Mouse (Mus musculus) lung, adult 10 weeks (tissue): ENCODE data around the gene Olfr594. TPM values are rescaled to one million over a fixed set of nuclear protein-coding genes. Genes with fewer than 3 reads are reported as not detected.

Experiments used
- polyA plus RNA-seq: library from polyadenylated mRNA; stranded (reverse); fragments of 350-450 nt; fragmentation: Illumina TruSeq; extraction: RNeasy Lipid Tissue Mini Kit (QIAGEN cat#74804); gene quantifications from one replicate; pipeline ENCODE4 v1.2.3, GENCODE M21; 2014; ENCODE audit warnings: low read depth, low replicate concordance; ENCODE audit not compliant: insufficient read depth

Gene Olfr594
- not detected for polyA plus RNA-seq

DNA sequence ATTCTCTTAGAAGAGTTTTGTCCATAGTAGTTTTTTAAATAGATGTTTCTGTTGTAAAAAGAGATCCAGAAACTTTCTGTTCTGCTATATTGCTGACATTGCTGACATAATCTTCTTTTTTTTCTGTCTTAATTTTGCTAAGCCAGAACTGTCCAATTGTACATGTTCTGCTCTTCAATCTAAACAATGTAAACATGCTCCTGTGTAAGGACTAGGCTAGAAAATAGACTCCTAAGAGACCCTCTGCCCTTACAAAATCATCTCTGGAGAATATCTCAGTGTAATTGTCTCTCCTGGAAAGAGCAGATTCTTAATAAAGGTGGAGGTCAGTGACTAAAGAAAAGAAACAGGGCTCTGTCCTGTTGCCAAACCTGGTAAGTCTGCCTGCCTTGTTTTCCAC lies at the start of gene Olfr594:
TSS of gene Olfr594 (plus strand) at position 301 of the 400 bp plus-strand sequence.

DNA sequence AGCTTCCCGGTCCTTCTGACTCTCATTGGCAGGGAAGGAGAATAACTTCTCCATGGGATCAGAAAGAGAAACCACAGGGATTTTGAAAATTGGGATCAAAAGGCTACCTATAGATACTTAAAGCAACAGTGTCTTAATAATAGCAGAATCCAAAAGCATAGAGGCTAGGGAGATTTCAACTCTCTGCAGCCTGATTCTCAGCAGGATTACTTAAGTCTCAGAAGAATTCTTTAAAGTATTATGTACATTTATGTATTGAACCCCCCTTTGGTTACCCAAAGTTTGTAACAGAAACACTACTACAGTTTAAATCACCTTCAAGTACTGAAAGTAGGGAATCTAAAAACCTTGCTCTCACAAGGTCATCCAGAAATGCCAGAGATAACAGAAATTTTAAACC lies 38.6 kb upstream of the Olfr594 start, which contains the start of gene Olfr591:
TSS of gene Olfr591 (minus strand) at position 101 of the 400 bp plus-strand sequence.

DNA sequence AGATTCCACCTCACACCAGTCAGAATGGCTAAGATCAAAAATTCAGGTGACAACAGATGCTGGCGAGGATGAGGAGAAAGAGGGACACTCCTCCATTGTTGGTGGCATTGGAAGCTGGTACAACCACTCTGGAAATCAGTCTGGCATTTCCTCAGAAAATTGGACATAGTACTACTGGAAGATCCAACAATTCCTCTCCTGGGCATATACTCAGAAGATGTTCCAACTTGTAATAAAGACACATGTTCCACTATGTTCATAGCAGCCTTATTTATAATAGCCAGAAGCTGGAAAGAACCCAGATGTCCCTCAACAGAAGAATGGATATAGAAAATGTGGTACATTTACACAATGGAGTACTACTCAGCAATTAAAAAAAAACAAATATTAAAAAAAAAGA lies 32.3 kb upstream of the Olfr594 start, which contains the start of gene Olfr592:
TSS of gene Olfr592 (plus strand) at position 301 of the 400 bp plus-strand sequence.

DNA sequence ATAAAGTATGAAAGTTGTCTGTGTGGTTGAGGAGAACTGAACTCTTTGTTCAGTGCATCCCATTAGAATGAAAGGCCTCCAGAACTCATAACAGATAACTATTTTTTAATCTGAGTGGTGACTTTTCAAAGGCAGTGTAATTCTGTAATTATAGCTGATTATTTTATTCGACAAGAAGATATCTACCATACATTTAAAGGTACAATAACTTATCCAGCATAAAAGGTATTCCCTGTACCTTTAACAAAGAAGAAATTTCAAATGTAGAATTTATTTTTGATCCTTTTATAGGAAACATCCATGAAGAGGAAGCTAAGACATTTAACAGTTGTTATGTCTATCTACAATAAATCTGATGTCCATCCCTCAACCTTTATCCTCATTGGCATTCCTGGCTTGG lies 5.2 kb upstream of the Olfr594 start, which contains the start of gene Olfr593:
TSS of gene Olfr593 (plus strand) at position 301 of the 400 bp plus-strand sequence.

DNA sequence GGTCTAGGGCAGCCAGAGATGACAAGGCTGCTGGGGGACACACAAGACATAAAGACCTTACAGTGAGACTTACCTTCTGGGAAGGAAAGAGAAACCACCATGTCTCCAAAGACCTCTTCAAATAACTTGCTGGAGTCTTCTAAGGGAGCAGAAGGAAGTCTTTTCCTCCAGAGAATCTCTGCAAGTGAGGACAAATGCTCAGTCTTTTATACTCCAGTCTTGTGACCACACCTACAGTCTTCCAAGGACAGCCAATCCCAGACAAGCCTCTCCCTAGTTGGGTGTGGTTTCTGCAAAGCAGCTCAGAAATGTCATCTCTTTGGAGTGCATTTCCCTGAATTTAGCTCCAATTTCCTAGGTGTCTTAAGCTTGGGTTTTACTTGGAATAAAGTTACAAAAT lies 35.6 kb downstream of the Olfr594 start, which contains the start of gene Usp17ld:
TSS of gene Usp17ld (minus strand) at position 101 of the 400 bp plus-strand sequence.

Other genes with a start within 250 kb of the Olfr594 start
- gene Olfr577, start 241.1 kb upstream of the Olfr594 start, polyA plus RNA-seq, result not detected
- not detected for gene Olfr578, start 227.7 kb upstream of the Olfr594 start, polyA plus RNA-seq
- gene Olfr582, start 179.0 kb upstream of the Olfr594 start, polyA plus RNA-seq, result not detected
- not detected for gene Olfr583, start 165.7 kb upstream of the Olfr594 start, polyA plus RNA-seq
- gene Olfr584, start 135.1 kb upstream of the Olfr594 start, polyA plus RNA-seq, result not detected
- gene Olfr585, start 119.3 kb upstream of the Olfr594 start, polyA plus RNA-seq, result not detected
- not detected for gene Olfr586, start 91.4 kb upstream of the Olfr594 start, polyA plus RNA-seq
- not detected for gene Olfr588-ps1, start 76.1 kb upstream of the Olfr594 start, polyA plus RNA-seq
- not detected for gene Olfr589, start 60.6 kb upstream of the Olfr594 start, polyA plus RNA-seq
- gene Olfr591, start 38.7 kb upstream of the Olfr594 start, polyA plus RNA-seq, result not detected
- gene Olfr592, start 32.2 kb upstream of the Olfr594 start, polyA plus RNA-seq, result not detected
- not detected for gene Olfr593, start 5.1 kb upstream of the Olfr594 start, polyA plus RNA-seq
- not detected for gene Usp17ld, start 35.5 kb downstream of the Olfr594 start, polyA plus RNA-seq
- gene Olfr596, start 88.7 kb downstream of the Olfr594 start, polyA plus RNA-seq, result not detected
- not detected for gene Olfr597, start 99.3 kb downstream of the Olfr594 start, polyA plus RNA-seq
- gene Olfr598, start 106.6 kb downstream of the Olfr594 start, polyA plus RNA-seq, result not detected
- not detected for gene Olfr599, start 118.9 kb downstream of the Olfr594 start, polyA plus RNA-seq
- gene Olfr600, start 132.7 kb downstream of the Olfr594 start, polyA plus RNA-seq, result not detected
- not detected for gene Olfr601, start 145.7 kb downstream of the Olfr594 start, polyA plus RNA-seq
- not detected for gene Olfr603, start 169.2 kb downstream of the Olfr594 start, polyA plus RNA-seq
- not detected for gene Usp17lc, start 198.1 kb downstream of the Olfr594 start, polyA plus RNA-seq
- not detected for gene Olfr605, start 228.4 kb downstream of the Olfr594 start, polyA plus RNA-seq
- gene Olfr606, start 232.1 kb downstream of the Olfr594 start, polyA plus RNA-seq, result not detected
- not detected for gene Olfr607, start 247.2 kb downstream of the Olfr594 start, polyA plus RNA-seq